Mouse (Mus musculus): Measurements from ENCODE around the gene Rai14.

- TF ChIP-seq CTCF (IDR thresholded peaks at IDR 0.05; ENCODE audit: extremely low read depth, insufficient read length, insufficient replicate concordance, low read depth, low read length): no peak
- TF ChIP-seq POLR2A (IDR thresholded peaks at IDR 0.05; ENCODE audit: low read depth, low read length): no peak
These were observed 33.9 kb downstream of the Rai14 start for GRCm38 (mm10) chr15:10680514-10680913.

All from small intestine, adult 2 months (tissue).